Mouse (Mus musculus) central nervous system, embryonic 11.5 days (tissue): ENCODE data around the gene Tas2r118. TPM values are rescaled to one million over a fixed set of nuclear protein-coding genes. Genes with fewer than 3 reads are reported as not detected.

Experiments used
- polyA plus RNA-seq: library from polyadenylated mRNA; depleted of rRNA; stranded (reverse); fragments of >200 nt; gene quantifications from 2 replicates; pipeline ENCODE4 v1.2.3, GENCODE M21; 2012; rRNA removed

The Tas2r118 gene
- not detected in 2 replicates for polyA plus RNA-seq

GRCm38 (mm10) chr6:23969960-23970359, at the start of gene Tas2r118:
TSS of gene Tas2r118 (minus strand) at chr6:23970060.

Other genes starting within 250 kb of the Tas2r118 start
- 2.0 and 2.8 TPM in 2 replicates for gene Cadps2, start 130.6 kb downstream of the Tas2r118 start, polyA plus RNA-seq
- not detected in 2 replicates for gene Slc13a1, start 198.0 kb upstream of the Tas2r118 start, polyA plus RNA-seq